Mouse (Mus musculus) E14TG2a.4 (cell line): ENCODE results near the gene Zfp503.

Source experiments
- H3K27me3 ChIP-seq: 2 replicates; pipeline ENCODE4 v1.6.1; 2014; ENCODE audit warnings: low read length, control low read depth; ENCODE audit not compliant: insufficient read depth
- H3K36me3 ChIP-seq: 2 replicates; pipeline ENCODE4 v1.6.1; 2014; ENCODE audit warnings: low read length, control low read depth; ENCODE audit not compliant: insufficient read depth
- H3K4me1 ChIP-seq: replicated peaks from 2 replicates; pipeline ENCODE4 v1.6.1; 2014; ENCODE audit warnings: low read depth, low read length, control low read depth
- H3K4me3 ChIP-seq: replicated peaks from 2 replicates; pipeline ENCODE4 v1.5.1; 2014; ENCODE audit warnings: mild to moderate bottlenecking, low read length
- H3K9me3 ChIP-seq: 2 replicates; pipeline ENCODE4 v1.6.1; 2014; ENCODE audit warnings: low read length, control low read depth
- CTCF ChIP-seq: conservative IDR thresholded peaks from 2 replicates; pipeline ENCODE4 v1.5.1; 2014; ENCODE audit warnings: low read length
- NANOG ChIP-seq: IDR thresholded peaks from 2 replicates; pipeline ENCODE4 v1.6.1; 2014; ENCODE audit warnings: borderline replicate concordance, low read length, mixed read lengths
- POU5F1 ChIP-seq: IDR thresholded peaks from 2 replicates; pipeline ENCODE4 v1.6.1; 2014; ENCODE audit warnings: low read length, borderline replicate concordance

Zfp503 gene

GRCm38 (mm10) chr14:21989291-21989913, at the start of gene Zfp503:
Gene Zfp503 (minus strand): TSS chr14:21989601.
- TF ChIP-seq POU5F1 (no peak), NANOG (no peak), CTCF (no peak)
- no peaks in the 10 kb centered on the region for H3K9me3 ChIP-seq

GRCm38 (mm10) chr14:22037498-22038131, 48.2 kb upstream of the Zfp503 start:
- peaks cover 7% of the 10 kb centered on the region for H3K27me3 ChIP-seq
- TF ChIP-seq NANOG (no peak), POU5F1 (no peak), CTCF (no peak)

More at GRCm38 (mm10) chr14:21989291-21989913, at the start of gene Zfp503:
- H3K36me3 ChIP-seq = no peaks in the 10 kb centered on the region
- peaks cover 98% of the 10 kb centered on the region for H3K27me3 ChIP-seq
- peak within 1 kb of the TSS; percentile 64 for H3K4me3 ChIP-seq
- peaks cover 65% of the 10 kb centered on the region for H3K4me1 ChIP-seq

GRCm38 (mm10) chr14:22036802-22037497, 47.5 kb upstream of the Zfp503 start:
- H3K36me3 ChIP-seq = no peaks in the 10 kb centered on the region
- no peaks in the 10 kb centered on the region for H3K4me1 ChIP-seq
- H3K27me3 ChIP-seq = peaks cover 9% of the 10 kb centered on the region
- no peaks in the 10 kb centered on the region for H3K9me3 ChIP-seq
- TF ChIP-seq NANOG (no peak), CTCF (no peak), POU5F1 (no peak)
- H3K4me3 ChIP-seq = no peak overlapping the region

More at GRCm38 (mm10) chr14:22037498-22038131, 48.2 kb upstream of the Zfp503 start:
- H3K4me3 ChIP-seq = no peak overlapping the region
- H3K9me3 ChIP-seq = no peaks in the 10 kb centered on the region
- H3K4me1 ChIP-seq = no peaks in the 10 kb centered on the region
- H3K36me3 ChIP-seq = no peaks in the 10 kb centered on the region

GRCm38 (mm10) chr14:22036338-22036737, 46.9 kb upstream of the Zfp503 start:
- no peak for TF ChIP-seq POU5F1
- TF ChIP-seq CTCF = no peak
- TF ChIP-seq NANOG = no peak
- Histone ChIP-seq H3K4me3 (no peak overlapping the region), H3K27me3 (peaks cover 9% of the 10 kb centered on the region), H3K36me3 (no peaks in the 10 kb centered on the region), H3K4me1 (no peaks in the 10 kb centered on the region), H3K9me3 (no peaks in the 10 kb centered on the region)

GRCm38 (mm10) chr14:22035900-22036299, 46.5 kb upstream of the Zfp503 start:
- H3K36me3 ChIP-seq = no peaks in the 10 kb centered on the region
- H3K4me1 ChIP-seq = no peaks in the 10 kb centered on the region
- peaks cover 9% of the 10 kb centered on the region for H3K27me3 ChIP-seq
- TF ChIP-seq NANOG (no peak), CTCF (no peak), POU5F1 (no peak)
- H3K9me3 ChIP-seq = no peaks in the 10 kb centered on the region
- H3K4me3 ChIP-seq = no peak overlapping the region

GRCm38 (mm10) chr14:22023533-22023932, 34.1 kb upstream of the Zfp503 start:
- Histone ChIP-seq H3K4me1 (peaks cover 8% of the 10 kb centered on the region), H3K36me3 (no peaks in the 10 kb centered on the region), H3K9me3 (peaks cover 17% of the 10 kb centered on the region), H3K4me3 (no peak overlapping the region), H3K27me3 (peaks cover 24% of the 10 kb centered on the region)
- TF ChIP-seq NANOG = no peak

GRCm38 (mm10) chr14:22020885-22021284, 31.5 kb upstream of the Zfp503 start:
- Histone ChIP-seq H3K4me1 (peaks cover 8% of the 10 kb centered on the region), H3K36me3 (no peaks in the 10 kb centered on the region), H3K9me3 (no peaks in the 10 kb centered on the region), H3K27me3 (peaks cover 47% of the 10 kb centered on the region), H3K4me3 (no peak overlapping the region)
- peak; percentile 8; the same call in 1 of the 2 replicates for TF ChIP-seq CTCF
- TF ChIP-seq POU5F1 = no peak

GRCm38 (mm10) chr14:22019949-22020845, 30.8 kb upstream of the Zfp503 start:
- H3K36me3 ChIP-seq = no peaks in the 10 kb centered on the region
- TF ChIP-seq NANOG = no peak
- TF ChIP-seq POU5F1 = no peak
- no peak for TF ChIP-seq CTCF
- H3K9me3 ChIP-seq = no peaks in the 10 kb centered on the region
- H3K4me3 ChIP-seq = peak overlapping the region; percentile 72
- peaks cover 8% of the 10 kb centered on the region for H3K4me1 ChIP-seq
- peaks cover 52% of the 10 kb centered on the region for H3K27me3 ChIP-seq
